Mouse (Mus musculus) mature B cell (primary cell): ENCODE measurements around the gene Rsph14.
"Not testable (repeated sequence)": the region's sequence is repeated elsewhere in the genome, so short reads cannot be mapped to it uniquely, and the experiment has no call there.

ENCODE experiments used
- in situ Hi-C: fragments of 300-500 bp; cut with MboI; formaldehyde crosslinking; loops from 2 replicates; pipeline ENCODE4 v1.14.3; 2019

Rsph14 gene

GRCm38 (mm10) chr10:75054125-75054524 is 21.7 kb upstream of the Rsph14 start:
- in situ Hi-C loops: no loop called here

- in situ Hi-C loops: no loop called here
Observed at GRCm38 (mm10) chr10:75053655-75054054, 21.3 kb upstream of the Rsph14 start.

GRCm38 (mm10) chr10:75052902-75053301 is 20.5 kb upstream of the Rsph14 start:
- in situ Hi-C loops: no loop called here

GRCm38 (mm10) chr10:75051364-75052074 is 19.1 kb upstream of the Rsph14 start:
- in situ Hi-C loops: no loop called here

GRCm38 (mm10) chr10:75048711-75049110 is 16.3 kb upstream of the Rsph14 start:
- in situ Hi-C loops: no loop called here

GRCm38 (mm10) chr10:75045831-75046230 is 13.4 kb upstream of the Rsph14 start:
- in situ Hi-C loops: no loop called here

GRCm38 (mm10) chr10:75044459-75044858 is 12.1 kb upstream of the Rsph14 start:
- in situ Hi-C loops: no loop called here

GRCm38 (mm10) chr10:75042060-75042459 is 9.7 kb upstream of the Rsph14 start:
- in situ Hi-C loops: not testable (repeated sequence)

- in situ Hi-C loops: no loop called here
Observed at GRCm38 (mm10) chr10:75036883-75037379, 4.5 kb upstream of the Rsph14 start, which contains the start of gene Rab36. Rab36 (plus strand) TSS chr10:75037058.

- in situ Hi-C loops: no loop called here
Observed at GRCm38 (mm10) chr10:75031345-75032114, 856 bp downstream of the Rsph14 start.

- in situ Hi-C loops: no loop called here
Observed at GRCm38 (mm10) chr10:75030234-75030633, 2.2 kb downstream of the Rsph14 start.

- in situ Hi-C loops: no loop called here
Observed at GRCm38 (mm10) chr10:75029677-75030076, 2.7 kb downstream of the Rsph14 start.

- in situ Hi-C loops: no loop called here
Observed at GRCm38 (mm10) chr10:75028743-75029142, 3.6 kb downstream of the Rsph14 start.

GRCm38 (mm10) chr10:75026491-75026890 is 5.9 kb downstream of the Rsph14 start:
- in situ Hi-C loops: no loop called here

- in situ Hi-C loops: no loop called here
Observed at GRCm38 (mm10) chr10:75021138-75021537, 11.2 kb downstream of the Rsph14 start.

- in situ Hi-C loops: no loop called here
Observed at GRCm38 (mm10) chr10:75020271-75020670, 12.1 kb downstream of the Rsph14 start.

- in situ Hi-C loops: no loop called here
Observed at GRCm38 (mm10) chr10:75016481-75016880, 15.9 kb downstream of the Rsph14 start.

GRCm38 (mm10) chr10:75015465-75015864 is 16.9 kb downstream of the Rsph14 start:
- in situ Hi-C loops: no loop called here

GRCm38 (mm10) chr10:75010704-75011103 is 21.7 kb downstream of the Rsph14 start:
- in situ Hi-C loops: no loop called here

- in situ Hi-C loops: no loop called here
Observed at GRCm38 (mm10) chr10:75006889-75007662, 25.3 kb downstream of the Rsph14 start.

- in situ Hi-C loops: no loop called here
Observed at GRCm38 (mm10) chr10:75004067-75004466, 28.3 kb downstream of the Rsph14 start.

GRCm38 (mm10) chr10:75001391-75001790 is 31.0 kb downstream of the Rsph14 start:
- in situ Hi-C loops: no loop called here
